Mouse (Mus musculus) MEL (cell line): ENCODE measurements around the gene Shq1. TPM values are rescaled to one million over a fixed set of nuclear protein-coding genes. Genes with fewer than 3 reads are reported as not detected.

ENCODE experiments used
- DNase-seq: peaks from one replicate; pipeline ENCODE4 v3.0.0; 2011; ENCODE audit warnings: low read depth, low spot score
- H3K27ac ChIP-seq: 2 replicates; pipeline ENCODE4 v1.5.1; 2012; ENCODE audit warnings: low read depth, mild to moderate bottlenecking, control low read depth, low read length, moderate library complexity; ENCODE audit not compliant: control insufficient read depth
- H3K27me3 ChIP-seq, 2 experiments: fragments of 150-350 bp in 1 of 2; sonication (generic) in 1 of 2; 2 replicates each; pipeline ENCODE4 v1.6.1; 2012; ENCODE audit warnings: low read length in 2 of 2, mild to moderate bottlenecking in 2 of 2, improper control_type of control experiment in 1 of 2, moderate library complexity in 1 of 2; ENCODE audit not compliant: insufficient read depth in 2 of 2, control insufficient read depth in 1 of 2
- H3K36me3 ChIP-seq, 2 experiments: 2 replicates each; pipeline ENCODE4 v1.6.1; 2012 to 2014; ENCODE audit warnings: low read length in 2 of 2, improper control_type of control experiment in 1 of 2, inconsistent platforms in 1 of 2, mild to moderate bottlenecking in 1 of 2; ENCODE audit not compliant: insufficient read depth in 2 of 2, control insufficient read depth in 1 of 2
- H3K4me1 ChIP-seq, 2 experiments: fragments of 150-350 bp in 1 of 2; sonication (generic) in 1 of 2; 2 replicates each; pipeline ENCODE4 v1.6.1; 2012; ENCODE audit warnings: low read length in 2 of 2, improper control_type of control experiment in 1 of 2, mild to moderate bottlenecking in 1 of 2; ENCODE audit not compliant: insufficient read depth in 2 of 2, control insufficient read depth in 1 of 2
- H3K4me3 ChIP-seq, 2 experiments: fragments of 150-350 bp in 1 of 2; sonication (generic) in 1 of 2; 2 replicates each; pipeline ENCODE4 v1.5.1; 2012; ENCODE audit warnings: low read depth in 2 of 2, low read length in 2 of 2, mild to moderate bottlenecking in 2 of 2, moderate library complexity in 2 of 2, control low read depth in 1 of 2, improper control_type of control experiment in 1 of 2; ENCODE audit not compliant: control insufficient read depth in 1 of 2, insufficient read depth in 1 of 2
- H3K79me2 ChIP-seq: 2 replicates; pipeline ENCODE4 v1.6.1; 2012; ENCODE audit warnings: mild to moderate bottlenecking, low read length, moderate library complexity; ENCODE audit not compliant: control insufficient read depth, poor library complexity, insufficient read depth
- H3K9ac ChIP-seq: 2 replicates; pipeline ENCODE4 v1.6.1; 2012; ENCODE audit warnings: low read depth, mild to moderate bottlenecking, control low read depth, low read length, moderate library complexity; ENCODE audit not compliant: control insufficient read depth, poor library complexity, severe bottlenecking
- H3K9me3 ChIP-seq: fragments of 150-350 bp; sonication (generic); replicated peaks from 2 replicates; pipeline ENCODE4 v1.6.1; 2012; ENCODE audit warnings: mild to moderate bottlenecking, low read length, improper control_type of control experiment, moderate library complexity; ENCODE audit not compliant: insufficient read depth
- E2F4 ChIP-seq: IDR thresholded peaks from 2 replicates; pipeline ENCODE4 v1.6.1; 2011; ENCODE audit warnings: low read depth, low read length, improper control_type of control experiment, borderline replicate concordance
- ELF1 ChIP-seq: IDR thresholded peaks from 2 replicates; pipeline ENCODE4 v1.6.1; 2014; ENCODE audit warnings: low read depth, mild to moderate bottlenecking, inconsistent platforms, low read length, improper control_type of control experiment, moderate library complexity
- EP300 ChIP-seq, 2 experiments: IDR thresholded peaks; 2 replicates each; pipeline ENCODE4 v1.6.1; 2011; ENCODE audit warnings: improper control_type of control experiment in 2 of 2, low read length in 2 of 2, low read depth in 1 of 2, mild to moderate bottlenecking in 1 of 2
- ETS1 ChIP-seq: IDR thresholded peaks from 2 replicates; pipeline ENCODE4 v1.6.1; 2012; ENCODE audit warnings: low read depth, mild to moderate bottlenecking, inconsistent platforms, low read length, improper control_type of control experiment, moderate library complexity
- GABPA ChIP-seq: IDR thresholded peaks from 2 replicates; pipeline ENCODE4 v1.6.1; 2012; ENCODE audit warnings: low read depth, mild to moderate bottlenecking, inconsistent platforms, low read length, improper control_type of control experiment, moderate library complexity
- JUND ChIP-seq: IDR thresholded peaks from 2 replicates; pipeline ENCODE4 v1.6.1; 2011; ENCODE audit warnings: low read depth, mild to moderate bottlenecking, improper control_type of control experiment, low read length
- KAT2A ChIP-seq: conservative IDR thresholded peaks from 2 replicates; pipeline ENCODE4 v1.6.1; 2012; ENCODE audit warnings: low read depth, low read length, improper control_type of control experiment, inconsistent platforms
- MAFK ChIP-seq: IDR thresholded peaks from 2 replicates; pipeline ENCODE4 v1.6.1; 2011; ENCODE audit warnings: low read depth, mild to moderate bottlenecking, low read length, improper control_type of control experiment, borderline replicate concordance
- MXI1 ChIP-seq: IDR thresholded peaks from 2 replicates; pipeline ENCODE4 v1.6.1; 2011; ENCODE audit warnings: mild to moderate bottlenecking, low read depth, low read length, improper control_type of control experiment
- MYB ChIP-seq: IDR thresholded peaks from 2 replicates; pipeline ENCODE4 v1.6.1; 2011; ENCODE audit warnings: mild to moderate bottlenecking, low read depth, low read length, improper control_type of control experiment
- MYC ChIP-seq: IDR thresholded peaks from 2 replicates; pipeline ENCODE4 v1.6.1; 2011; ENCODE audit warnings: low read depth, mild to moderate bottlenecking, low read length, improper control_type of control experiment, moderate library complexity
- POLR2AphosphoS5 ChIP-seq: IDR thresholded peaks from 2 replicates; pipeline ENCODE4 v1.6.1; 2012; ENCODE audit warnings: low read depth, borderline replicate concordance, mild to moderate bottlenecking, inconsistent platforms, low read length, moderate library complexity, mixed read lengths
- RAD21 ChIP-seq: IDR thresholded peaks from 2 replicates; pipeline ENCODE4 v1.6.1; 2011; ENCODE audit warnings: mild to moderate bottlenecking, low read depth, low read length, improper control_type of control experiment
- SIN3A ChIP-seq: IDR thresholded peaks from 2 replicates; pipeline ENCODE4 v1.6.1; 2012; ENCODE audit warnings: low read length, improper control_type of control experiment, inconsistent platforms
- TAL1 ChIP-seq: IDR thresholded peaks from 2 replicates; pipeline ENCODE4 v1.6.1; 2012; ENCODE audit warnings: mild to moderate bottlenecking, inconsistent platforms, low read length, moderate library complexity, mixed read lengths
- TBP ChIP-seq: IDR thresholded peaks from 2 replicates; pipeline ENCODE4 v1.8.0; 2011; ENCODE audit warnings: low read depth, low read length, improper control_type of control experiment
- TCF12 ChIP-seq: IDR thresholded peaks from 2 replicates; pipeline ENCODE4 v1.6.1; 2014; ENCODE audit warnings: low read depth, mild to moderate bottlenecking, inconsistent platforms, low read length, improper control_type of control experiment, moderate library complexity
- USF1 ChIP-seq: IDR thresholded peaks from 2 replicates; pipeline ENCODE4 v1.6.1; 2014; ENCODE audit warnings: low read depth, mild to moderate bottlenecking, inconsistent platforms, low read length, improper control_type of control experiment, moderate library complexity
- ZC3H11A ChIP-seq: IDR thresholded peaks from 2 replicates; pipeline ENCODE4 v1.6.1; 2012; ENCODE audit warnings: low read depth, mild to moderate bottlenecking, inconsistent platforms, low read length, improper control_type of control experiment
- ZKSCAN1 ChIP-seq: IDR thresholded peaks from 2 replicates; pipeline ENCODE4 v1.6.1; 2012; ENCODE audit warnings: low read depth, mild to moderate bottlenecking, inconsistent platforms, low read length, improper control_type of control experiment, moderate library complexity
- polyA plus RNA-seq, 2 experiments: library from polyadenylated mRNA; stranded (reverse) in 1 of 2; unstranded in 1 of 2; fragments of >175 nt in 1 of 2; fragments of >200 nt in 1 of 2; gene quantifications; 2 replicates each; pipeline versions ENCODE4 v1.2.1 to v1.2.4; 2012; ENCODE audit warnings: low replicate concordance in 2 of 2, low read depth in 1 of 2; ENCODE audit not compliant: insufficient read length in 2 of 2, insufficient read depth in 1 of 2, missing spikeins in 1 of 2
- total RNA-seq: library from RNA; depleted of rRNA; stranded (reverse); fragments of 300-350 nt; gene quantifications from 2 replicates; pipeline ENCODE4 v1.2.3, GENCODE M21; 2012

The Shq1 gene
- total and polyA plus RNA-seq, 3 experiments = 20.2 to 23.5 TPM; not detected in 1

DNA sequence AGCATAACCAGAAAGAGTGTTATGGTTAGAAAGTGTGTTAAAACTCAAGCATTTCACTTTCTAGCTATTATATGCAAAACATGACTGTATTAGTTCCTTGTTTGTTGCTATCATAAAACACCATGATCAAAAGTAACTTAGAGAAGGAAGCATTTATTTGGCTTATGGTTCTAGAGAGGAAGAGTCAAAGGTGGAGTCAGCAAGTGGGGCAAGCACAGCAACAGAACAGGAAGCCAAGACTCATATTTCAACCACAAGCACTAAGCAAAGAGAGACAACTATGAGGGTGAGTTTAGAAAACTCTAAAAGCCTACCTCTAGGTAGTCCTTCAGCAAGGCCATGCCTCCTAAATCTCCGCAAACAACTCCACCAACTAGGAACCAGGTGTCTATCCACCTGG is 30.4 kb downstream of the Shq1 start:
- Histone ChIP-seq H3K9me3 (no peaks in the 10 kb centered on the region), H3K79me2 (no peaks in the 10 kb centered on the region), H3K36me3 (peaks cover 6% of the 10 kb centered on the region in 2 experiments), H3K27me3 (no peaks in the 10 kb centered on the region), H3K4me3 (no peak overlapping the region), H3K4me1 (peaks cover 0 to 3% of the 10 kb centered on the region in 2 experiments; a peak in 1 of 4 replicates), H3K27ac (no peak overlapping the region), H3K9ac (no peak overlapping the region)
- TF ChIP-seq MAFK (no peak), ETS1 (no peak), POLR2AphosphoS5 (no peak), KAT2A (no peak), TAL1 (no peak), SIN3A (no peak), ELF1 (no peak)
- DNase-seq = peak; percentile 50

GRCm38 (mm10) chr6:100629086-100629485 is 41.9 kb downstream of the Shq1 start:
- no peak overlapping the region for H3K4me3 ChIP-seq
- H3K27ac ChIP-seq = no peak overlapping the region
- no peak for TF ChIP-seq E2F4
- no peak for TF ChIP-seq MYB
- no peak for TF ChIP-seq KAT2A
- TF ChIP-seq TAL1 = no peak
- no peak for TF ChIP-seq TBP
- no peak for TF ChIP-seq RAD21
- no peak for TF ChIP-seq ZKSCAN1
- no peak for TF ChIP-seq GABPA
- no peak for TF ChIP-seq MXI1
- TF ChIP-seq EP300 (IDR thresholded peaks at IDR 0.05; ENCODE audit: low read depth in 1 of 2, low read length in 2 of 2) = no peak
- no peak for TF ChIP-seq JUND
- TF ChIP-seq POLR2AphosphoS5 = no peak
- no peak for TF ChIP-seq SIN3A
- TF ChIP-seq TCF12 = no peak
- TF ChIP-seq USF1 = no peak
- no peak for TF ChIP-seq MYC
- no peak for TF ChIP-seq ZC3H11A
- no peak for TF ChIP-seq MAFK
- H3K4me1 ChIP-seq = peaks cover 0 to 6% of the 10 kb centered on the region in 2 experiments; a peak in 3 of 4 replicates
- no peaks in the 10 kb centered on the region for H3K27me3 ChIP-seq
- no peaks in the 10 kb centered on the region for H3K79me2 ChIP-seq
- H3K9ac ChIP-seq = no peak overlapping the region
- H3K9me3 ChIP-seq = no peaks in the 10 kb centered on the region
- no peak for DNase-seq
- peaks cover 4 to 5% of the 10 kb centered on the region in 2 experiments for H3K36me3 ChIP-seq
